24 mouse cellular contexts compared by ENCODE assay signal in genomic region chr8:80451938-80452690, GRCm38 (mm10). TPM values are rescaled to one million over a fixed set of nuclear protein-coding genes. Genes with fewer than 3 reads are reported as not detected.
DNase-seq lines count a peak whose midpoint lies in the region; ATAC-seq and TF ChIP-seq lines count a peak whose summit lies in the region.
"Had no signal": no experiment of that assay in that cellular context is flagged by ENCODE, and none has a peak within 500 bp of the region (broad histone marks: within the 10 kb centered on the region; RNA-seq: fewer than 3 reads in every experiment).

No protein-coding gene starts in this region.

- H3K9ac ChIP-seq in embryonic facial prominence, embryonic 13.5 days, result 0 out of 2 replicates have a peak overlapping the region, but pooled peaks have one; percentile 27
- 0 out of 2 replicates have a peak overlapping the region, but pooled peaks have one; percentile 0 for H3K9ac ChIP-seq in limb, embryonic 14.5 days (ENCODE audit: low read depth, low read length, severe bottlenecking)
- H3K9ac ChIP-seq in hindbrain, embryonic 16.5 days (ENCODE audit: low read depth, low read length), result no peak overlapping the region
- H3K9ac ChIP-seq: forebrain, embryonic 12.5 days had no signal

- ATAC-seq in embryonic facial prominence, embryonic 13.5 days (ENCODE audit: insufficient number of reproducible peaks, insufficient read depth, low FRiP score, low TSS enrichment, low read depth), result no peak
- ATAC-seq in limb, embryonic 14.5 days (ENCODE audit: low FRiP score, low read depth), result no peak
- peak; percentile 88 for ATAC-seq in hindbrain, embryonic 16.5 days
- ATAC-seq: Patski had no signal

- no peak for DNase-seq in embryonic facial prominence, embryonic 10.5 days (ENCODE audit: low spot score)
- DNase-seq in limb, embryonic 14.5 days (ENCODE audit: low spot score), result no peak
- no peak for DNase-seq in limb, embryonic 10.5 days (ENCODE audit: low spot score)
- peak; percentile 6 for DNase-seq in ES-CJ7 (ENCODE audit: low read depth, low spot score)
- DNase-seq in T-cell, adult 2 months (ENCODE audit: low spot score), result no peak
- no peak for DNase-seq in ovary, adult 18-20 months (ENCODE audit: low spot score)
- DNase-seq: adrenal gland, postnatal 25 days; cerebellum, adult 11-12 months; cerebellum, postnatal 25 days; embryo, embryonic 11 days; gastrocnemius, postnatal 25 days; kidney, adult 18-20 months; kidney, postnatal 10 days; layer of hippocampus, postnatal 36 days; lung, adult 18-20 months; lung, postnatal 14 days; thymus, postnatal 36 days had no signal

- no peak overlapping the region for H3K4me3 ChIP-seq in embryonic facial prominence, embryonic 13.5 days
- no peak overlapping the region for H3K4me3 ChIP-seq in embryonic facial prominence, embryonic 10.5 days
- H3K4me3 ChIP-seq in limb, embryonic 14.5 days (replicated peaks; ENCODE audit: low read length), result no peak overlapping the region
- H3K4me3 ChIP-seq in limb, embryonic 10.5 days, result no peak overlapping the region
- no peak overlapping the region for H3K4me3 ChIP-seq in hindbrain, embryonic 16.5 days (ENCODE audit: low read length)
- H3K4me3 ChIP-seq: forebrain, embryonic 12.5 days; layer of hippocampus, adult 2 months; megakaryocyte, embryonic 14.5 days had no signal

- H3K36me3 ChIP-seq in embryonic facial prominence, embryonic 13.5 days, result no peaks in the 10 kb centered on the region
- H3K36me3 ChIP-seq in embryonic facial prominence, embryonic 10.5 days (replicated peaks), result no peaks in the 10 kb centered on the region
- no peaks in the 10 kb centered on the region for H3K36me3 ChIP-seq in limb, embryonic 14.5 days (ENCODE audit: control insufficient read depth, insufficient read depth, low read length)
- no peaks in the 10 kb centered on the region for H3K36me3 ChIP-seq in limb, embryonic 10.5 days
- no peaks in the 10 kb centered on the region for H3K36me3 ChIP-seq in hindbrain, embryonic 16.5 days (ENCODE audit: control insufficient read depth, insufficient read depth, low read length)
- H3K36me3 ChIP-seq: forebrain, embryonic 12.5 days had no signal

- no peaks in the 10 kb centered on the region for H3K27me3 ChIP-seq in embryonic facial prominence, embryonic 13.5 days
- H3K27me3 ChIP-seq in embryonic facial prominence, embryonic 10.5 days (replicated peaks; ENCODE audit: low read depth, poor library complexity, severe bottlenecking), result no peaks in the 10 kb centered on the region
- H3K27me3 ChIP-seq in limb, embryonic 14.5 days (ENCODE audit: control insufficient read depth, insufficient read depth, low read length), result no peaks in the 10 kb centered on the region
- no peaks in the 10 kb centered on the region for H3K27me3 ChIP-seq in limb, embryonic 10.5 days (ENCODE audit: low read depth, poor library complexity, severe bottlenecking)
- H3K27me3 ChIP-seq in hindbrain, embryonic 16.5 days (replicated peaks; ENCODE audit: control insufficient read depth, insufficient read depth, low read length), result no peaks in the 10 kb centered on the region
- H3K27me3 ChIP-seq: forebrain, embryonic 12.5 days; megakaryocyte, embryonic 14.5 days had no signal

- peaks cover 14% of the 10 kb centered on the region; the same call in 1 of the 2 replicates for H3K4me1 ChIP-seq in embryonic facial prominence, embryonic 13.5 days
- no peaks in the 10 kb centered on the region for H3K4me1 ChIP-seq in embryonic facial prominence, embryonic 10.5 days
- H3K4me1 ChIP-seq in limb, embryonic 14.5 days (ENCODE audit: control insufficient read depth, insufficient read depth, low read length), result no peaks in the 10 kb centered on the region
- H3K4me1 ChIP-seq in limb, embryonic 10.5 days, result peaks cover 5% of the 10 kb centered on the region
- H3K4me1 ChIP-seq in hindbrain, embryonic 16.5 days (ENCODE audit: control insufficient read depth, insufficient read depth, low read depth, low read length), result no peaks in the 10 kb centered on the region
- H3K4me1 ChIP-seq: forebrain, embryonic 12.5 days had no signal

- no peaks in the 10 kb centered on the region for H3K9me3 ChIP-seq in embryonic facial prominence, embryonic 13.5 days
- no peaks in the 10 kb centered on the region for H3K9me3 ChIP-seq in embryonic facial prominence, embryonic 10.5 days
- no peaks in the 10 kb centered on the region for H3K9me3 ChIP-seq in limb, embryonic 14.5 days (ENCODE audit: control insufficient read depth, low read length)
- H3K9me3 ChIP-seq in limb, embryonic 10.5 days (replicated peaks), result no peaks in the 10 kb centered on the region
- H3K9me3 ChIP-seq in hindbrain, embryonic 16.5 days (ENCODE audit: control insufficient read depth, low read length), result no peaks in the 10 kb centered on the region
- H3K9me3 ChIP-seq: forebrain, embryonic 12.5 days; megakaryocyte, embryonic 14.5 days had no signal

- peak overlapping the region; percentile 41 for H3K27ac ChIP-seq in embryonic facial prominence, embryonic 13.5 days
- no peak overlapping the region for H3K27ac ChIP-seq in embryonic facial prominence, embryonic 10.5 days (replicated peaks)
- no peak overlapping the region for H3K27ac ChIP-seq in limb, embryonic 14.5 days (replicated peaks; ENCODE audit: low read depth, low read length)
- H3K27ac ChIP-seq in limb, embryonic 10.5 days, result no peak overlapping the region
- H3K27ac ChIP-seq in hindbrain, embryonic 16.5 days (ENCODE audit: low read depth, low read length), result no peak overlapping the region; the same call in 1 of the 2 replicates
- H3K27ac ChIP-seq: forebrain, embryonic 12.5 days; layer of hippocampus, adult 2 months had no signal

- TF ChIP-seq POLR2A in limb, embryonic 14.5 days (IDR thresholded peaks at IDR 0.05; ENCODE audit: borderline replicate concordance, extremely low read depth, insufficient read depth, insufficient read length), result no peak

- peak overlapping the region; percentile 24 for H3K4me2 ChIP-seq in embryonic facial prominence, embryonic 13.5 days
- no peak overlapping the region for H3K4me2 ChIP-seq in limb, embryonic 14.5 days (replicated peaks; ENCODE audit: low read depth, low read length, severe bottlenecking)
- peak overlapping the region; percentile 35 for H3K4me2 ChIP-seq in hindbrain, embryonic 16.5 days (ENCODE audit: low read length)
- H3K4me2 ChIP-seq: forebrain, embryonic 12.5 days had no signal

- WGBS in embryonic facial prominence, embryonic 13.5 days, result 49% methylated on average over 19 of the region's 19 CpGs
- WGBS in embryonic facial prominence, embryonic 10.5 days, result 69% methylated on average over 19 of the region's 19 CpGs
- 49% methylated on average over 19 of the region's 19 CpGs for WGBS in limb, embryonic 14.5 days
- 56% methylated on average over 19 of the region's 19 CpGs for WGBS in limb, embryonic 10.5 days
- WGBS in hindbrain, embryonic 16.5 days, result 54% methylated on average over 19 of the region's 19 CpGs

RNA-seq across cellular contexts. Expression of gene Gypa, which starts 41.5 kb away (rescaled TPM):
- polyA plus RNA-seq in embryonic facial prominence, embryonic 13.5 days (2015; fragmentation: Nextera tagmentation; extraction: Ambion mirVana), result 2.7 and 12.0 TPM in 2 replicates
- polyA plus RNA-seq in embryonic facial prominence, embryonic 10.5 days (2016; fragmentation: Nextera tagmentation; extraction: Ambion mirVana), result 11.9 and 13.9 TPM in 2 replicates
- 1.8 and 2.6 TPM in 2 replicates for polyA plus RNA-seq in limb, embryonic 14.5 days (2012; rRNA removed)
- 2.8 and 6.2 TPM in 2 replicates for polyA plus RNA-seq in limb, embryonic 14.5 days (2014; fragmentation: Nextera tagmentation; extraction: Ambion mirVana)
- polyA plus RNA-seq in limb, embryonic 10.5 days (2016; fragmentation: Nextera tagmentation; extraction: Ambion mirVana), result 12.5 and 13.1 TPM in 2 replicates
- polyA plus RNA-seq in hindbrain, embryonic 16.5 days (2015; fragmentation: Nextera tagmentation; extraction: Ambion mirVana), result 1.8 and 3.1 TPM in 2 replicates
- polyA plus RNA-seq: liver, adult 2 months; Patski had no signal
